Mouse (Mus musculus) CH12.LX (cell line): ENCODE data around the gene Ptprm. TPM values are rescaled to one million over a fixed set of nuclear protein-coding genes. Genes with fewer than 3 reads are reported as not detected.

Experiments used
- DNase-seq: peaks from one replicate; pipeline ENCODE4 v3.0.0-alpha.2; 2013; ENCODE audit errors: extremely low read depth
- H3K27ac ChIP-seq: 2 replicates; pipeline ENCODE4 v1.5.1; 2012; ENCODE audit warnings: low read depth, mild to moderate bottlenecking, control low read depth, moderate library complexity; ENCODE audit not compliant: insufficient read depth
- H3K27me3 ChIP-seq: replicated peaks from 2 replicates; pipeline ENCODE3; 2012; ENCODE audit warnings: inconsistent platforms
- H3K36me3 ChIP-seq, 2 experiments: replicated peaks in 1 of 2; 2 replicates each; pipeline versions ENCODE3 to v1.6.1; 2012; ENCODE audit warnings: inconsistent platforms in 1 of 2, low read length in 1 of 2, mild to moderate bottlenecking in 1 of 2, mixed read lengths in 1 of 2, moderate library complexity in 1 of 2; ENCODE audit not compliant: control insufficient read depth in 1 of 2, insufficient read depth in 1 of 2
- H3K4me1 ChIP-seq, 2 experiments: 2 replicates each; pipeline ENCODE4 v1.6.1; 2012; ENCODE audit warnings: inconsistent platforms in 1 of 2, moderate library complexity in 1 of 2; ENCODE audit not compliant: insufficient read depth in 2 of 2, control insufficient read depth in 1 of 2
- H3K4me2 ChIP-seq: 2 replicates; pipeline ENCODE4 v1.6.1; 2012; ENCODE audit warnings: low read depth, mild to moderate bottlenecking, control low read depth; ENCODE audit not compliant: poor library complexity, insufficient read depth, severe bottlenecking
- H3K4me3 ChIP-seq, 3 experiments: fragments of 150-350 bp in 1 of 3; sonication (generic) in 1 of 3; replicated peaks in 1 of 3; 2 replicates each; pipeline versions ENCODE3 to v1.5.1; 2011 to 2012; ENCODE audit warnings: low read depth in 2 of 3, low read length in 2 of 3, mild to moderate bottlenecking in 2 of 3, moderate library complexity in 2 of 3, control low read depth in 1 of 3, improper control_type of control experiment in 1 of 3, inconsistent platforms in 1 of 3, mixed read lengths in 1 of 3; ENCODE audit not compliant: poor library complexity in 1 of 3
- H3K79me2 ChIP-seq: replicated peaks from 2 replicates; pipeline ENCODE4 v1.6.1; 2012; ENCODE audit warnings: mild to moderate bottlenecking, moderate library complexity; ENCODE audit not compliant: control insufficient read depth, poor library complexity, insufficient read depth, severe bottlenecking; ENCODE audit errors: extremely low read depth
- H3K9ac ChIP-seq: 2 replicates; pipeline ENCODE4 v1.6.1; 2012; ENCODE audit warnings: low read depth, mild to moderate bottlenecking, control low read depth, moderate library complexity; ENCODE audit not compliant: insufficient read depth
- H3K9me3 ChIP-seq: replicated peaks from 2 replicates; pipeline ENCODE3; 2012; ENCODE audit warnings: low read length, inconsistent platforms, mixed read lengths
- CHD2 ChIP-seq: IDR thresholded peaks from 2 replicates; pipeline ENCODE4 v1.6.1; 2011; ENCODE audit warnings: low read length, improper control_type of control experiment
- EP300 ChIP-seq: IDR thresholded peaks from 2 replicates; pipeline ENCODE4 v1.6.1; 2011; ENCODE audit warnings: low read length, improper control_type of control experiment
- ETS1 ChIP-seq: conservative IDR thresholded peaks from 2 replicates; pipeline ENCODE4 v1.6.1; 2012; ENCODE audit warnings: low read depth, mild to moderate bottlenecking, inconsistent platforms, low read length, improper control_type of control experiment, moderate library complexity
- GABPA ChIP-seq: IDR thresholded peaks from 2 replicates; pipeline ENCODE4 v1.6.1; 2012; ENCODE audit warnings: low read depth, low read length, improper control_type of control experiment, inconsistent platforms; ENCODE audit not compliant: insufficient replicate concordance
- JUN ChIP-seq: IDR thresholded peaks from 2 replicates; pipeline ENCODE4 v1.6.1; 2011; ENCODE audit warnings: low read depth, mild to moderate bottlenecking, low read length, improper control_type of control experiment, moderate library complexity; ENCODE audit not compliant: insufficient read depth
- KAT2A ChIP-seq: IDR thresholded peaks from 2 replicates; pipeline ENCODE4 v1.6.1; 2012; ENCODE audit warnings: low read length, improper control_type of control experiment, inconsistent platforms; ENCODE audit not compliant: insufficient replicate concordance
- MAFK ChIP-seq: IDR thresholded peaks from 2 replicates; pipeline ENCODE4 v1.6.1; 2011; ENCODE audit warnings: low read length, improper control_type of control experiment; ENCODE audit not compliant: insufficient replicate concordance
- MEF2A ChIP-seq: IDR thresholded peaks from 2 replicates; pipeline ENCODE4 v1.6.1; 2014; ENCODE audit warnings: low read depth, mild to moderate bottlenecking, inconsistent platforms, low read length, improper control_type of control experiment, borderline replicate concordance
- MYC ChIP-seq: IDR thresholded peaks from 2 replicates; pipeline ENCODE4 v1.6.1; 2011; ENCODE audit warnings: low read depth, mild to moderate bottlenecking, improper control_type of control experiment, low read length
- NRF1 ChIP-seq: IDR thresholded peaks from 2 replicates; pipeline ENCODE4 v1.6.1; 2014; ENCODE audit warnings: low read depth, mild to moderate bottlenecking, inconsistent platforms, low read length, improper control_type of control experiment, moderate library complexity
- PAX5 ChIP-seq: IDR thresholded peaks from 2 replicates; pipeline ENCODE4 v1.6.1; 2012; ENCODE audit warnings: low read length, inconsistent platforms, mixed read lengths
- RCOR1 ChIP-seq: conservative IDR thresholded peaks from 2 replicates; pipeline ENCODE4 v1.6.1; 2012; ENCODE audit warnings: low read depth, mild to moderate bottlenecking, inconsistent platforms, low read length, improper control_type of control experiment
- TBP ChIP-seq: conservative IDR thresholded peaks from 2 replicates; pipeline ENCODE4 v1.6.1; 2011; ENCODE audit warnings: low read depth, low read length, improper control_type of control experiment
- USF1 ChIP-seq: IDR thresholded peaks from 2 replicates; pipeline ENCODE4 v1.6.1; 2014; ENCODE audit warnings: low read depth, mild to moderate bottlenecking, inconsistent platforms, low read length, improper control_type of control experiment
- USF2 ChIP-seq: conservative IDR thresholded peaks from 2 replicates; pipeline ENCODE4 v1.6.1; 2011; ENCODE audit warnings: low read depth, low read length, improper control_type of control experiment
- ZC3H11A ChIP-seq: IDR thresholded peaks from 2 replicates; pipeline ENCODE4 v1.6.1; 2012; ENCODE audit warnings: low read depth, mild to moderate bottlenecking, inconsistent platforms, low read length, improper control_type of control experiment
- ZKSCAN1 ChIP-seq: IDR thresholded peaks from 2 replicates; pipeline ENCODE4 v1.6.1; 2012; ENCODE audit warnings: low read depth, inconsistent platforms, low read length, improper control_type of control experiment, borderline replicate concordance
- ZMIZ1 ChIP-seq: IDR thresholded peaks from 2 replicates; pipeline ENCODE4 v1.6.1; 2012; ENCODE audit warnings: low read depth, mild to moderate bottlenecking, inconsistent platforms, low read length, improper control_type of control experiment
- ZNF384 ChIP-seq: IDR thresholded peaks from 2 replicates; pipeline ENCODE4 v1.6.1; 2012; ENCODE audit warnings: low read depth, low read length, improper control_type of control experiment, inconsistent platforms
- dilution Hi-C: fragments of 300-500 bp; cut with MboI; formaldehyde crosslinking; loops from 2 replicates; pipeline ENCODE4 v1.14.3; 2020; ENCODE audit warnings: low sequenced_read_pairs; ENCODE audit not compliant: extremely low pct_unique_long_range_greater_than_20kb, extremely low pct_ligation_motif_present
- in situ Hi-C: fragments of 300-500 bp; cut with MboI; formaldehyde crosslinking; loops from 3 replicates; pipeline ENCODE4 v1.14.3; 2019; ENCODE audit warnings: low sequenced_read_pairs, low pct_ligation_motif_present, low pct_unique_long_range_greater_than_20kb, mixed read lengths
- polyA plus RNA-seq: library from polyadenylated mRNA; unstranded; fragments of >175 nt; gene quantifications from 2 replicates; pipeline ENCODE4 v1.2.1, GENCODE M21; 2012; ENCODE audit warnings: low read depth; ENCODE audit not compliant: insufficient read length
- total RNA-seq, 2 experiments: library from RNA; depleted of rRNA; stranded (reverse); fragments of 300-350 nt in 1 of 2; fragments of >200 nt in 1 of 2; gene quantifications; 2 replicates each; pipeline ENCODE4 v1.2.3; 2012 to 2014

Ptprm gene
- total and polyA plus RNA-seq, 3 experiments, result not detected

DNA sequence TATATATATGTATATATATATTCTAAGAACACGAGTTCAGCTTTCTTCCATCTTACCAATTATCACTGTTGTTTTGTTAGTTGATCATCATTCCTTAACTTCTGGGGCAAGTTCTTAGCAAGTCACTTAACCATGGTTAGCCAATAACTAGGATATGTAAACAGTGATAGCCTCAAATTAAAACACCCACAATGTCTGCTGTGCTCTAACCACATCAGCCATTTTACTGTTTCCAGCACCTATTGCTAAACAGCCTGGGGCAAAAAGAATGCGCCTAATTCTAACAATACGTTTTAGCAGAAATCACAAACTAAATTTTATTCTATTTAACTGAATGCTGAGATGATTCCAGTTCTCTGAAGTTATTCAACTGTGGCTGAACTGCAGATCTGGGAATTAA is 320.7 kb downstream of the Ptprm start:
- Histone ChIP-seq H3K27me3 (no peaks in the 10 kb centered on the region), H3K4me1 (no peaks in the 10 kb centered on the region), H3K4me3 (no peak overlapping the region), H3K36me3 (no peaks in the 10 kb centered on the region), H3K9ac (no peak overlapping the region), H3K9me3 (peaks cover 79% of the 10 kb centered on the region), H3K79me2 (no peaks in the 10 kb centered on the region), H3K4me2 (no peak overlapping the region), H3K27ac (no peak overlapping the region)
- dilution Hi-C loops, result no loop called here
- in situ Hi-C loops, result no loop called here
- TF ChIP-seq GABPA, result no peak
- TF ChIP-seq JUN, result no peak
- no peak for TF ChIP-seq ZC3H11A
- no peak for TF ChIP-seq PAX5
- no peak for TF ChIP-seq CHD2
- TF ChIP-seq ETS1, result no peak
- DNase-seq, result no peak

- in situ Hi-C loops (no loop called here), dilution Hi-C loops (no loop called here)
- H3K36me3 ChIP-seq, result no peaks in the 10 kb centered on the region
- H3K79me2 ChIP-seq, result no peaks in the 10 kb centered on the region
- no peaks in the 10 kb centered on the region for H3K4me1 ChIP-seq
- H3K27me3 ChIP-seq, result no peaks in the 10 kb centered on the region
- no peak overlapping the region for H3K27ac ChIP-seq
- H3K4me3 ChIP-seq, result no peak overlapping the region
- no peak overlapping the region for H3K9ac ChIP-seq
- no peak for DNase-seq
- peaks cover 82% of the 10 kb centered on the region for H3K9me3 ChIP-seq
- TF ChIP-seq RCOR1 (no peak), USF2 (no peak), EP300 (no peak), CHD2 (no peak), ZKSCAN1 (no peak), MEF2A (no peak), ETS1 (no peak), ZNF384 (no peak), ZMIZ1 (no peak), MYC (no peak), TBP (no peak), KAT2A (no peak), MAFK (no peak), NRF1 (no peak), USF1 (no peak)
- TF ChIP-seq, all 38 proteins: peak for 0
- H3K4me2 ChIP-seq, result no peak overlapping the region
Observed at GRCm38 (mm10) chr17:67032021-67032420, 322.2 kb downstream of the Ptprm start.
